Mouse (Mus musculus) embryo, embryonic 11.5 days (tissue): ENCODE results near the gene Irx5.
A peak's percentile ranks its signal among the peaks of the same experiment; 100 is the strongest.

Source experiments
- DNase-seq: peaks from one replicate; pipeline ENCODE4 v3.0.0-alpha.2; 2012; ENCODE audit warnings: low read depth, low spot score

Irx5 gene

GRCm38 (mm10) chr8:92357398-92357981 lies at the start of gene Irx5:
Gene Irx5, plus strand, starts transcription at chr8:92357625.
- DNase-seq, result no peak

- no peak for DNase-seq
Measured at GRCm38 (mm10) chr8:92312178-92312577, 45.2 kb upstream of the Irx5 start.

- no peak for DNase-seq
Measured at GRCm38 (mm10) chr8:92313707-92314106, 43.7 kb upstream of the Irx5 start.

DNA sequence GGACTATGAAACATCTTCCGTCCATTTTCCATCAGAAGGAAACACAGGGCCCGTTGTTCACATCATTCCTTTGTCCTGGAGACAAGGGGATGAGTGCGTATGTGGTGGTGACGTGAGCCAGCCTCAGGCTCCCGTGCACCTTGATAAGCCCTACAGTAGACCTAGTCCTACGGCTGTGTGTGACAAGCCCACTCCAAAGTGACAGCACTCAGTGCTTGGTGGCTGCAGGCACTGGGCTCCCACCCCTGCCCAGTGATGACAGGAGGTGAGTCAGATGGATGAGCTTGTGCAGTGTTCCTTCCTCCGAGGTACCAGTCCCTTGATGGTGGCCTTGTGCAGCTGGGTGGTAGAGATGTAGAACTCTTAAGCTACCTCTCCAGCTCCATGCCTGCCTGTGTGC lies 33.7 kb upstream of the Irx5 start:
- DNase-seq, result no peak

GRCm38 (mm10) chr8:92327176-92327575 lies 30.2 kb upstream of the Irx5 start:
- DNase-seq, result no peak

DNA sequence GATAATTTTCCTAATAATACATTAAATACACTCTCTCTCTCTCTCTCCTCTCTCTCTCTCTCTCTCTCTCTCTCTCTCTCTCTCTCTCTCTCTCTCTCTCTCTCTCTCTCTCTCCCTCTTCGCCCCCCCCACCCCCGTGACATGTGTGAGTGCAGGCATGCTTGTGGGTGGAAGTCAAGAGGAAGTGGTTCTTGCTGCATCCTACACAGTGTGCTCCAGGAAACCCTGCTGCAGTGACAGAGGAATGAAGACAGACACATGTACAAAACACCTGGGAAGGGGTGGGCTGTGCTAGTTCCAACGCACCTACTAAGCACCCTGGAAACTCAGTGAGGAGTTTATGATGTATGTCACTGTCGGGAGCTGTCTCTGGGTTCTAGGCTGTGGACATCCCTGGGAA lies 28.2 kb upstream of the Irx5 start:
- DNase-seq, result no peak

DNA sequence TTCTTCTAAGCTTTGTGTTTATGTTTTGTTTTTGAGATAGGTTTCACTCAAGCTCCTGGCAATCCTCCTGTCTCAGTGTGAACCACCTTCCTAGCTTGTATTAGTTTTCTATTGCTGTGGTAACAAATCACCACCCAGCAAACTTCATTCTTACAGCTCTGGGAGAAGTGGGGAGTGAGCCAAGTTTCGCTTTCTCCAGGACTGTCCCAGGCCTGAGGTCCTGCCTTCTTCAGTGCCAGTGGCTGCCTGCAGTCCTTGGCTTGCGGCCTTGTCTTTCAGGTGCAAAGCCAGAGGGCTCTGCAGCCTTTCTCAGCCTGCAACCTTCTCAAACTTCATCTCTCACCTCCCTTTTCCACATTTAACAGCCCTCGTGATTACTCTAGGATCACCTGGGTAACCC lies 25.6 kb upstream of the Irx5 start:
- no peak for DNase-seq

DNA sequence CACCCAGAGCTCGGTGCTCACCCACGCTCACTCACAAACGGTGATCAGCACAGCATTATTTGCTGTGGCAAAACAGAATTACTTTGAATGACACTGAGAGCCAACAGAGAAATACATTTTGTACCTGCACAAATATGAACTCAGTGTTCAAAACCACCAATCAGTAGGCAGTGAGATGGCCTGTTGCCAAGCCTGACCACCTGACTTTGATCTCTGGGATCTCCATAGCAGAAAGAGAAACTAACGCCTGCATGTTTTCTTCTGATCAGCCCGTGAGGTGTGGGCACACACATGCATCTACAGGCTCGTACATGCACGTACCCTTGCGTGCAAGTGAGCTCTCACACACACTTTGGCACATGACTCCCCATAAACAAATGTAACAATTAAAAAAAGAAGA lies 24.0 kb upstream of the Irx5 start:
- DNase-seq, result no peak

GRCm38 (mm10) chr8:92335079-92335478 lies 22.3 kb upstream of the Irx5 start:
- no peak for DNase-seq

- DNase-seq, result no peak
Measured at GRCm38 (mm10) chr8:92336041-92336440, 21.4 kb upstream of the Irx5 start.

GRCm38 (mm10) chr8:92343544-92343943 lies 13.9 kb upstream of the Irx5 start:
- no peak for DNase-seq

DNA sequence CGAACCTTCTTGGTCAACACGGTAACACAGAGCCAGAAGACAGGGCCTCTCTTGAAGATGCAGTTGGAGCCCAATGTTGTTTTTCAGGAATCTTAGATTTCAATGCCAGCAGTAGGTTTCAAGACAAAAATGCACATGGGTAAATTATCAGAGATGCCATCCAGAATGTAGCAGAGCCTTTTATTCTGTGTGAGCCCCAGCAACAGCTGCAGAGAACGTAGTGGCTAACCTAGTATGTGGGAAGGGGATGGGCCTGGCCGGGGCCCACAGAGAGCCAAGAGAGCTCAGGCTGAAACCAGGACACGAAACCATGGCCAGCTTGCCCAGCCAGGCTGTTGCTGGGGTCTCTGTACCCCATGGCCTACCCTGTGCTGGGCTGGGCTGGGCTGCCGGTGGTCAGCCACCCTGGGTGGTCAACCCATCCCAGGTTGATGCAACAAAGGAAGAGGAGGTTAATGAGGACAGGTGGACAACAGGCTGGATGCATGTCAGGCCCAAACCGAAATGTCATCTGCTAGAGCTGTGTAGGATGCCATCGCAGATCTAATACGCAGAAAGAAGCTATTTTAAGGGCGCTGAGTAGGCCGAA lies 7.4 kb upstream of the Irx5 start:
- no peak for DNase-seq

DNA sequence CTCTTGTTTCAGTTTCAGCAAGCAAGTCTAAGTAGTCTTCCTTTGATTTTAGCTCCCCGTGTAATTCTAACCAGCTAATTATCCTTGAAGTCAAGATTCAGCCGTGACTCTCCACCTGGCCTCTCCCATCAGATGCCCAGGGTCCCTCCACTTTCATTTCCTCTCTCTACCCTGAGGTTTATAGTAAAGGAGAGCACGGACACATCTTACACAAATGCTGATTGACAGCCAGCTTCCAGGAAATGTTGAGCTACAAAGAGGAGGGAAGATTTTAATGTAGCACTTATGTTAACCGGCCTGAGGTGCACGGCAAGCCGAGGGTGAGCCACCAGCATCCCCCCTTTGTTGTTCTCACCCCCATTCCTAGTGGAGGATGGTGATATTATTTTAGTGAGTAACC lies 4.0 kb upstream of the Irx5 start:
- DNase-seq, result no peak

DNA sequence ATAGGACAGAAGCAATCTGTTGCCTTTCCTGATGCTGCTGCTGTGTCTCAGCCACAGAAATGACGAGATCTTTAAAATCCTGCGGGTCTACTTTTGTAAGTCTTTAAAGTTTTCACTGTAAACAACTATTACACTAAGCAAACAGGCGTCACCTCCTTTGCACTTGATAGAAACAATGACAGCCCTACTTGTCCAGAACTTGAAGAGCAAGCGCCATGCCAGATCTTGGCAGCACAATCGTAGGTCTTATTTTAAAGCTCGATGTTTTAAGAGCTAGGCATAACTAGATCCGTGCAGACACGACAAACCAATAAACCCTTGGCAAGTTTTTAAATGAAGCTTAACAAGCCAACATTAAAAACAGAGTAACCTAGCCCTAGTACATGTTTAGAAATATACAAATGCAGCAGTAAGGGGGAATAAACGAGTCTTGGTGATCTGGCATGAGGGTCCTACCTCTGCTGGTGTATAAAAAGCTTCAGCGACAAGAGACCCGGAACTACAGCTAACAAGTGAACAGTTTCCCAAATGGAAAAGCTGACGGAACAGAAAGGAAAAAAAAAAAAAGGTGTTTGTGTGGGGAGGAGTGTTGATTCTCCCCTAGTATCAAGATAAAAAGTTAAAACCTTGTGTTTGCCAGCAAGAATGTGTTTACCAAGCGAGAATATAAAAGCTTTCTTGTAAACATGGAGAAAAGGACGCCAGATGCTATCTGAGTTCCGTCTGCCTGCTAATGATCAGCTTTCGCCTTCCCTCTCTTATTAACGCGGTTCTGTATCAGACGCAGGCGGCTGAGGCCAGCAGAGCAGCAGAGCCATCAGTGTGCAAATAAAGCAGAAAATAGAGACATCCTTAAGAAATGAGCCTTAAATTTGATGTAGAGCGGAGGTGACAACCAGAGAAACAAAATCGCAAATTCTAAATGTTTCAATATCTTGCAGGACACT lies 2.6 kb upstream of the Irx5 start:
- no peak for DNase-seq

GRCm38 (mm10) chr8:92355701-92356612 lies 1.5 kb upstream of the Irx5 start:
- DNase-seq, result peak; percentile 100

GRCm38 (mm10) chr8:92356613-92357375 lies 631 bp upstream of the Irx5 start:
- no peak for DNase-seq

- DNase-seq, result no peak
Measured at GRCm38 (mm10) chr8:92358141-92358999, 945 bp downstream of the Irx5 start.

- DNase-seq, result no peak
Measured at GRCm38 (mm10) chr8:92359000-92359832, 1.8 kb downstream of the Irx5 start.

DNA sequence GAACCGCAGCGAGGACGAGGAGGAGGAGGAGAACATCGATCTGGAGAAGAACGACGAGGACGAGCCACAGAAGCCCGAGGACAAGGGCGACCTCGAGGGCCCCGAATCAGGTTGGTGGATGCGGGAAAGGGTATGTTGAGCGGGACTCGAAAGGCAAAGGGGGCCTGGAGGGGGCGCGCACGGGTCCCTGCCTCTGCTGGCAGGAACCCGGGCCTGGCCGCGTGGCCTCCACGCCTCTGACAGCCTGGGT lies 2.3 kb downstream of the Irx5 start:
- DNase-seq, result no peak
